Mouse (Mus musculus): ENCODE data around the gene Slc23a4.
A peak's percentile ranks its signal among the peaks of the same experiment; 100 is the strongest.

GRCm38 (mm10) chr6:34980661-34981060, 7.5 kb downstream of the Slc23a4 start:
- no peak for TF ChIP-seq POLR2A (IDR thresholded peaks at IDR 0.05; ENCODE audit: insufficient read depth, low read depth, low read length)
- 0 out of 2 replicates have a peak, but pooled peaks have one; percentile 2 for TF ChIP-seq CTCF (IDR thresholded peaks at IDR 0.05)
